25 mouse cellular contexts compared by ENCODE assay signal in genomic region chr10:122613891-122614290, GRCm38 (mm10).
DNase-seq lines count a peak whose midpoint lies in the region; ATAC-seq and TF ChIP-seq lines count a peak whose summit lies in the region.
"Had no signal": no experiment of that assay in that cellular context is flagged by ENCODE, and none has a peak within 500 bp of the region (broad histone marks: within the 10 kb centered on the region; RNA-seq: fewer than 3 reads in every experiment).

No protein-coding gene starts in this region.

- peak; percentile 17 for DNase-seq in Patski (ENCODE audit: low read depth, low spot score)
- DNase-seq in kidney, adult 8-10 months, result peak; percentile 64 to 67
- peak; percentile 76 for DNase-seq in kidney, postnatal 0 days (ENCODE audit: low spot score)
- no peak for DNase-seq in limb, embryonic 10.5 days (ENCODE audit: low spot score)
- DNase-seq in retina, postnatal 1 day, result no peak
- no peak for DNase-seq in lung, adult 18-20 months
- DNase-seq: adrenal gland, postnatal 25 days; cerebellum, adult 8-10 months; cerebellum, postnatal 36 days; gastrocnemius, postnatal 10 days; heart, postnatal 10 days; liver, embryonic 13.5 days; lung, embryonic 14.5 days; lung, postnatal 14 days; right cerebral cortex, postnatal 14 days; thymus, adult 18-20 months; thymus, postnatal 25 days had no signal

- H3K27me3 ChIP-seq in Patski, result no peaks in the 10 kb centered on the region
- H3K27me3 ChIP-seq in kidney, postnatal 0 days (ENCODE audit: insufficient read depth, low read length), result no peaks in the 10 kb centered on the region
- no peaks in the 10 kb centered on the region for H3K27me3 ChIP-seq in limb, embryonic 10.5 days (ENCODE audit: low read depth, poor library complexity, severe bottlenecking)
- no peaks in the 10 kb centered on the region for H3K27me3 ChIP-seq in neural tube, embryonic 15.5 days (replicated peaks)
- H3K27me3 ChIP-seq: forebrain, embryonic 13.5 days; heart, embryonic 13.5 days; hindbrain, embryonic 15.5 days; liver, embryonic 13.5 days; midbrain, embryonic 15.5 days; neural tube, embryonic 12.5 days had no signal

- no peaks in the 10 kb centered on the region for H3K9me3 ChIP-seq in kidney, postnatal 0 days (replicated peaks; ENCODE audit: low read length)
- no peaks in the 10 kb centered on the region for H3K9me3 ChIP-seq in limb, embryonic 10.5 days (replicated peaks)
- H3K9me3 ChIP-seq in neural tube, embryonic 15.5 days (replicated peaks), result no peaks in the 10 kb centered on the region
- H3K9me3 ChIP-seq: forebrain, embryonic 13.5 days; hindbrain, embryonic 10.5 days; hindbrain, embryonic 15.5 days; liver, embryonic 13.5 days; midbrain, embryonic 15.5 days; neural tube, embryonic 12.5 days had no signal

- no peak overlapping the region for H3K9ac ChIP-seq in kidney, postnatal 0 days (ENCODE audit: low read depth, low read length)
- H3K9ac ChIP-seq in neural tube, embryonic 15.5 days (replicated peaks), result no peak overlapping the region
- H3K9ac ChIP-seq: forebrain, embryonic 13.5 days; heart, embryonic 13.5 days; hindbrain, embryonic 15.5 days; liver, embryonic 13.5 days; lung, embryonic 14.5 days; midbrain, embryonic 15.5 days; neural tube, embryonic 12.5 days had no signal

- 38% methylated on average over 2 of the region's 2 CpGs for WGBS in kidney, postnatal 0 days
- 76% methylated on average over 2 of the region's 2 CpGs for WGBS in limb, embryonic 10.5 days
- WGBS in neural tube, embryonic 15.5 days, result 76% methylated on average over 2 of the region's 2 CpGs

- in situ Hi-C loops in Patski (cut with MboI; ENCODE audit: low pct_unique_long_range_greater_than_20kb), result no loop called here

- H3K4me1 ChIP-seq in kidney, postnatal 0 days (replicated peaks; ENCODE audit: insufficient read depth, low read length), result peaks cover 10% of the 10 kb centered on the region
- H3K4me1 ChIP-seq in limb, embryonic 10.5 days, result 0 out of 2 replicates have a peak, but pooled peaks cover 9% of the 10 kb centered on the region
- peaks cover 2% of the 10 kb centered on the region; the same call in 1 of the 2 replicates for H3K4me1 ChIP-seq in neural tube, embryonic 15.5 days
- H3K4me1 ChIP-seq: forebrain, embryonic 13.5 days; hindbrain, embryonic 15.5 days had no signal

- CTCF ChIA-PET in Patski (lab: Charles Lee), result interaction anchor here (0.9 to 1.7 kb wide), 5 partner anchors 12 to 143 kb away, joined by 3 to 6 read pairs (median 3); no protein-coding TSS in a partner anchor

- peak overlapping the region; percentile 47 for H3K27ac ChIP-seq in kidney, postnatal 0 days
- 0 out of 2 replicates have a peak overlapping the region, but pooled peaks have one; percentile 1 for H3K27ac ChIP-seq in limb, embryonic 10.5 days
- H3K27ac ChIP-seq in neural tube, embryonic 15.5 days (replicated peaks), result no peak overlapping the region
- H3K27ac ChIP-seq: forebrain, embryonic 13.5 days; hindbrain, embryonic 10.5 days; hindbrain, embryonic 15.5 days; liver, embryonic 13.5 days; midbrain, embryonic 15.5 days; neural tube, embryonic 12.5 days had no signal

- no peaks in the 10 kb centered on the region for H3K36me3 ChIP-seq in kidney, postnatal 0 days (ENCODE audit: insufficient read depth, low read length)
- H3K36me3 ChIP-seq in limb, embryonic 10.5 days, result no peaks in the 10 kb centered on the region
- no peaks in the 10 kb centered on the region for H3K36me3 ChIP-seq in neural tube, embryonic 15.5 days
- H3K36me3 ChIP-seq: heart, embryonic 13.5 days; hindbrain, embryonic 10.5 days; hindbrain, embryonic 15.5 days; liver, embryonic 13.5 days; midbrain, embryonic 15.5 days; neural tube, embryonic 12.5 days had no signal

- TF ChIP-seq CTCF in Patski (IDR thresholded peaks at IDR 0.05), result no peak
- TF ChIP-seq CTCF in kidney, postnatal 0 days (IDR thresholded peaks at IDR 0.05; ENCODE audit: low read depth), result no peak

- no peak overlapping the region for H3K4me2 ChIP-seq in kidney, postnatal 0 days (ENCODE audit: low read length)
- H3K4me2 ChIP-seq in neural tube, embryonic 15.5 days, result no peak overlapping the region
- H3K4me2 ChIP-seq: forebrain, embryonic 13.5 days; heart, embryonic 13.5 days; hindbrain, embryonic 15.5 days; liver, embryonic 13.5 days; lung, embryonic 14.5 days; midbrain, embryonic 15.5 days; neural tube, embryonic 12.5 days had no signal

- no peak overlapping the region for H3K4me3 ChIP-seq in kidney, postnatal 0 days (replicated peaks; ENCODE audit: low read depth, low read length)
- no peak overlapping the region for H3K4me3 ChIP-seq in limb, embryonic 10.5 days
- no peak overlapping the region for H3K4me3 ChIP-seq in neural tube, embryonic 15.5 days (replicated peaks)
- H3K4me3 ChIP-seq: forebrain, embryonic 13.5 days; heart, embryonic 13.5 days; hindbrain, embryonic 10.5 days; hindbrain, embryonic 15.5 days; liver, embryonic 13.5 days; midbrain, embryonic 15.5 days; neural tube, embryonic 12.5 days had no signal

- POLR2A ChIA-PET in Patski (lab: Charles Lee), result no interaction called here

- ATAC-seq in Patski, result peak; percentile 95
- peak; percentile 82 for ATAC-seq in kidney, postnatal 0 days (replicated peaks; ENCODE audit: low FRiP score, low read depth)
- no peak for ATAC-seq in neural tube, embryonic 15.5 days (ENCODE audit: low FRiP score)
- ATAC-seq: forebrain, embryonic 13.5 days; inflammation-experienced regulatory T-cells, adult 6 months; midbrain, embryonic 15.5 days had no signal

Comparison
In these comparisons a context has a peak if more than half of its experiments do, and no peak if none do; other contexts are left out.
1. DNase-seq: peak in Patski (single experiment), kidney, adult 8-10 months (2 of 2) and kidney, postnatal 0 days (single experiment); none in limb, embryonic 10.5 days (single experiment), retina, postnatal 1 day (single experiment) and lung, adult 18-20 months (0 of 2).